Mouse (Mus musculus): Measurements from ENCODE around the gene Grik3. TPM values are rescaled to one million over a fixed set of nuclear protein-coding genes. Genes with fewer than 3 reads are reported as not detected.

Gene Grik3
- polyA plus RNA-seq, 1 experiment, result 0.21 TPM

- Histone ChIP-seq H3K27ac (ENCODE audit: insufficient read depth, low read length) (no peak overlapping the region), H3K4me1 (ENCODE audit: control insufficient read depth, insufficient read depth, low read length) (no peaks in the 10 kb centered on the region), H3K4me3 (ENCODE audit: insufficient read depth, low read length) (no peak overlapping the region)
- TF ChIP-seq POLR2A (IDR thresholded peaks at IDR 0.05; ENCODE audit: low read depth, low read length) (no peak), CTCF (IDR thresholded peaks at IDR 0.05; ENCODE audit: borderline replicate concordance, insufficient read depth, low read length) (no peak)
Measured at GRCm38 (mm10) chr4:125763056-125763455, 272.6 kb downstream of the Grik3 start.

Data from embryonic fibroblast, embryonic 13.5 days (primary cell).